Mouse (Mus musculus): ENCODE data around the gene Kdelc2.

Gene Kdelc2

DNA sequence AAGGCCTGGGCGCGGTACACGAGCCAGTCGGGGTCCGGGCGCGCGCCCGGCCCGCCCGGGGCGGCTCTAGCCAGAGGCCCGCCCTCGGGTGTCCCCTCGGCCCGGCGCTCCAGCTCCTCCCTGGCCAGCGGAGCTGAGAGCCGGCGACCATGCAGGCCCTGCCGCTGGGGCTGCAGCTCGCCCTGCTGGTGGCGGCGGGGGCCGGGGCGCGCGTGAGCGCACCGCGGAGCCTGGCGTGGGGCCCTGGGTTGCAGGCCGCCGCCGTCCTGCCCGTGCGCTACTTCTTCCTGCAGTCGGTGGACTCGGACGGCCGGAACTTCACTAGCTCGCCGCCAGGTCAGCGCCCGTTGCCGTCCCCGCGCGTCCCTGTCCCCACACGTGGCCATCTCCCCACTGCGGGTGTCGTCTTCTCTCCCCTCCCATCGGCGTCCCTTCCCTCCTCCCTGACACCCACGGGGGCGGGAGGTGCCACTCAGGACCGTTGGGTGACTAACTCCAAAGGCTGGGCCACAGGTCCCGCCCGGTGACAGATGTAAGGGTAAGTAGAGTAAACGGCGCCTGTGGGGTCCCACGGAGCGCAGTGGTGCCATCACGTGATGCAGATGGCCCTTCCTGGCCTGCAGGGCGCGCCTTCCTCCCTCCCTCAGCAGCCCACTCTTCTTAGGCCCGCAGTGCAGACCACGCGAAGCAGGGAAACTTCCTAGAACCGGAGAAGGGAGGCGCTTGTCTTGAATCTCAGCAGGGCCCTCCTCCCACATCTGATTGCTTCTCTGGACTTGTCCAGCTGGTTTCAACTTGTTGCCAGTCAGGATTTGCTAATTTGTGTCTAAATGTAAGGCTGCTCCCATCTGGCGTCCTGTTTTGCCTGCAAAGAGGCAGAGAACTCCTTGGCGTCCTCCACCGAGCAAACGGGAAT, at the start of gene Kdelc2:
Kdelc2 (plus strand) TSS at position 75 of the 916 bp plus-strand sequence.
- DNase-seq = peak; percentile 53 to 58

DNA sequence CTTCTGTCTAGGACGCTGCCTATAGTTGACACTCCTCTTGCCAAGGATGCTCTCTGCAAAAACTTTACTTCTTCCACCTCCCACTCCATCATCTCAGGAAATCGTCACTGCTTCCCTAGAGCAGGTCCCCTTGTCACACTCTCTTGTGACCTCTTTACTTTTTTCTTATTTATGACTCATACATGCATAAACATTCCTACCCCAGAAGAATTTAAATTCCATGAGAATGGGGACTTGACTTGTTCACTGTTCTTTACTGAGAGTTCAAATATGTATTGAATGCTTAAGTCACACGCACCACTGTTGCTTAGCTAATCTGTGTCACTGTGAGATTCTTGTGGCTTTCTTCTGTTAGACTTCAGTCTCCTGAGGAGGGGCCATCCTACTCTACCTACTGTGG, 48.7 kb upstream of the Kdelc2 start:
- DNase-seq = no peak

DNA sequence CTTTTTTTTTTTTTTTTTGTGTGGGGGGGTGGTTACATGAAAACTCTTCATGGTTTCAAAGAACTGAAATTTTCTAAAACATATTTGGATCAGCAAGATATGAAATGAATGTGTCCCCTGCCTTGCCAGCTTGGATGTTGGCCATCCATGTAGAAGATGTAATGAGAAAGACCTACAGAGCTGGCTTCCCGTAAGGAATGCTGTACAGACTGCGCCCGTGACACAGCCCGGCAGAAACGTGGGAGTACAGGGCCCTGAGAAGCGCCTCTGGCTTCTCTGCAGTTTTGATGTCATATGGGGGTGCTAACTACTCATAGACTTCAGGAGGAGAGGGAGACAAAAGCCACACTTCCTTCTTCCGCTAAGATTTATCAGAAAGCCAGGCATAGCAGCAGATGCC, 44.2 kb upstream of the Kdelc2 start:
- peak in 1 of 2 experiments; percentile 35 for DNase-seq

DNA sequence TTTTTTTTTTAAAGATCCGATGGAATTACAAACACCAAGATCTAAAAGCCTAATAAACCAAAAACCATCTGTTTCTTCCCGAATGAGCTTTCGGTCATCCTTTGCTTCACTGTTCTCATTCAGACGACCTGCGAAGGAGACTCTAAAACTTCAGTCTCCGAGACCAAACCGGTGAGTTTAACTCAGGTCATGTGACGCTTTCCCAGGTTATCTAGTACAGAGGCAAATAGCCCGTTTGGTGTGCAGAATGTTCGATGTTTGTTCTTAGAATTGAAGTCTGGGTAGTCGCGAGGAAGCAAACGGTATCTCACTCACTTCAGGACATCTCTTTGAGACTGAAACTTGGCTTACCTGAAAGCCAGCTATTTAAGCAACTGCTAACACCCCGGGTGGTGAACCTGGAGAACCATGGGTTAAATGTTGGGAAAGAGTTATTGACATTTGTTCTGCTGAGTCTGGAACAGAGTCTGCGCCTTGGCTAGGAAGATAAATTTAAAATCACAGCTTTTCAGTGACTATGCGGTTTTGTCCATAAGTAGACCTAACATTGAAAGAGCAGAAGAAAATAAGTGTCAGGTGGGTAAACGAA, 43.4 kb upstream of the Kdelc2 start:
- DNase-seq = peak in 1 of 2 experiments; percentile 44

DNA sequence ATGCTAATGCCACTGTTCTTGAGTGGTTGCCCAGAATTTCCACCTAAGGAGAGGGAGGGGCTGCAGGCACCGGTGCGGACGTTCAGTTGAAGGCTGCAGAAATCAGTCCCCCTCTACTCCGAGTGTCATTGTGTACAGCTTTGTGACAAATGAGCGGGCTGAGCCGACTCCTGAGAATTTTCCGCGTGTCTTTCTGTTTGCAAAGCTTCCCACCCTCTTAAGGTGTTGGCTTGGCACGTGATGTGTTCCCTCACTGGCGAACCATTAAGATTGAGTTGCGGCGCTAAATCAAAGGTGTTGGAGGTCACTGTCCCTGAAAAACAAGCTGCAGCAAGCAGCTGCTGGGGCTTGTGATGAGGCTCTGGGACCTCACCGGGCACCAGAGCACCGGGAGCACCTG, 42.9 kb upstream of the Kdelc2 start:
- DNase-seq = peak; percentile 63 to 77

DNA sequence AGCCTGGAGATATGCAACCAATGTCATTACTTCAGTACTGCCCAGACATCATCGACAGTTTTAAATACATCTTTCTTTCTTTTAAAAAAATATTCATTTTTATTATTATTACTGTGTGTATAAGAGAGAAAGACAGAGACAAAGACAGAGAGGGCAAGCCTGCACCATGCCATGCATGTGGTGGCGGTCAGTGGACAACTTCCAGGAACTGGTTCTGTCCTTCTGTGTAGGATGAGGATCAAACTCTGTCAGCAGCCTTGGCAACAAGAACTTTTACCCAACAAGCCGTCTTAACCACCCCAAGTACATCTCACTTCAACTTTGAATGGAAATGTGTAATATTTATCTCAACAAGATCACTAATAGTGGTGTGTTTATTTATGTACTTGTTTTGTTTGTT, 41.8 kb upstream of the Kdelc2 start:
- DNase-seq = peak; percentile 62 to 63

DNA sequence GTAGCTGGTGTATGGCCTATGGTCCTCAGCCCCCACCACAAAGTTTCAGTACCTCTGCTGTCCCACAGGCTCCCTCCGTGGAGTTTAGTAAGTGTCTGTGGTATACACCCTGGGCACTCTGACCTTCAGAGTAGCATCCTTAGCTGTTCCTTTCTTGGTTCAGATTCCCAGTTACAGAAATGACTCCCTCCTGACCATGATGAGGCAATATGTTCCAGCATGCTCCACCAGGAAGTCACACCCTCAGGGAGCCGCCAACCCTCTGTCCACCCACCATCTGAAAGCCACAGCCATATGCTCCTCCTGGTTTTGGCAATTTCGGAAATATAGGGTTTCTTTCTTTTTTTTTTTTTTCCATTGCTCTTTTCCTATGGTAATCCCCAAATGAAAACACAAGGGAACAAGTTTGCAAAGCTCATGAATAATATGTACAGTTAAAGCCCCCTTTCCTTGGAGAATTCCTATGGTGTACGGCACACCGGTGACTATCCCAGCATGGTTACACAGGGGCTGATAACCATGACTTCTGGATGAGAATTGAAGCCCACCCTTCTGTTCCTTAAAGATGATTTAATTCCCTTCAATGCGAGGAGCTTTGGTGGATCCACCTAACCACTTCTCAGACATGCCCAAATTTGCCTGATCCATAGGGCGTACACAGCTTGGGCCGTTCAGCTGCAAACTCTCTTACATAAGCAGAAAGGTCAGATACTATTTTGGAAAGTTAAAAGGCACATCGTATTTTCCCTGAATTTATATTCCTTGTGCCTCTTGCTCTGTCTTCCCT, 39.0 kb upstream of the Kdelc2 start:
- DNase-seq = peak; percentile 84 to 85

DNA sequence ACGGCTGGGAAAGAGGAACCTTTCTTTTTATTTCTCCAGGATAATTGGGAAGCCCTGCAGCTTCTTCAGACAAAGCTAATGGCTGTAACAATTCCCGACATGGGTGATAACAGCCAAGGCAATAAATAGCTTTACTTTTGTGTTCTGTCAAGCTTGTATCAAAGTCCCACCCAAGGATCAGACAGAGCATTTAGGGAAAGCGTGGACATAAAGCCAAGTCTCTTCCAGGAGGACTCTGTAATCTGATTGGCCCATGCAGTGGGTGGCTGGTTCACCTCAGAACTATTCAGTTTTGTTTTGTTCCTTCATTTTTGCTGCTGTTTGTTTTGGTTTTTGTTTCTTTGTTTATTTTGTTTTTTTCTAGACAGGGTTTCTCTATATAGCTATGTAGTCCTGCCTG, 38.1 kb upstream of the Kdelc2 start:
- no peak for DNase-seq

DNA sequence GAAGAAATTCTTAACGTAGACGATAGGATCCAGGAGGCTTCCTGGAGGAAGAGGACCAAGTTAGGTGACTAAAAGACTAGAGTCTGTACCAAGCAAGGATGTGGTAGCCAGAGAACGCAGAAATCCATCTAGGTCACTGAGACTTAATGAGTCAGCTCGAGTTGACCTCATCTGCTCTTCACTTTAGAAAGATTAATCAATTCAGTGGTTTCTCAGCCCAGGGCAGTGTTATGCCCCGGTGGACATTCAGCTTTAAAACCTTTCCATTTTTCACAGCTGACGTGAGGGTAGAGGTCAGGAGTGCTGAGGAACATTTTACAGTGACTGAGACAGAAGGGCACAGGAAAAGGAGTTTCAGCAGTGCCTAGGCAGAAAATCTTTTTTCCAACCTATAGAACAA, 37.4 kb upstream of the Kdelc2 start:
- no peak for DNase-seq

DNA sequence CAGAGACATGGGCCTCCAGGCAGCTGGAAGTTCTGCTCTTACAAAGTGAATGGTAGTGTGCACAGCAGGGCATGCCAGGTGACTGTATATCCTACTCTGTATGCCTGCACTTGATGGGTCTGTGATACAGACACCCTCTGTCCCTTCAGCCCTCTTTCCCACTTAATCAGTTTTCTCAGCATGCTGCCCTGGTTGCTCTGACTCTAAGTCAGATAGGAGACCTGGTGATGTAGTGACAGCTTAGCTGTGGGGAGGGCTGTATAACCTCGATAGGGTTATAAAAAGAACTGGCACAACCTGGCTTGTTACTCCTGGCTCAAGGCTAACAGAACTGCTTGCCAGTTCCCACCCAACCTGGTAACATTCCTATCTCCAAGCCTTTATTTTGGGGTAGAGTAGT, 34.6 kb upstream of the Kdelc2 start:
- DNase-seq = peak; percentile 50 to 67

DNA sequence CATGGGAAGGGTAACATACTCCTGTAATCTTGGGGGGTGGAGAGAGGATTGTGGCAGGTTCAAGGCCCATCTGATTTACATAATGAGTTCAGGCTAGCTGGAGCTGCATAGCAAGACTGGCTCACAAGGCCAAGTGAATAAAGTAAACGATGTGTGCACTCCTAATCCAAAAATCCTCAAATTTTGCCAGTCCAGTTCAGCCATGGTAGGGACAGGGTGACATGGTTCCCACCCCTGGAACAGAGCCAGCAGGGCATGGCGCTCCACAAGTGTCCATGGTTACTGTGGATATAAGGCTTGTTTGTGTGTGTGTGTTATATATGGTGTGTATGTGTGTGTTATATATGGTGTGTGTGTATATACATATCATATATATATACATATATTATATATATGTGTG, 33.5 kb upstream of the Kdelc2 start:
- DNase-seq = no peak

DNA sequence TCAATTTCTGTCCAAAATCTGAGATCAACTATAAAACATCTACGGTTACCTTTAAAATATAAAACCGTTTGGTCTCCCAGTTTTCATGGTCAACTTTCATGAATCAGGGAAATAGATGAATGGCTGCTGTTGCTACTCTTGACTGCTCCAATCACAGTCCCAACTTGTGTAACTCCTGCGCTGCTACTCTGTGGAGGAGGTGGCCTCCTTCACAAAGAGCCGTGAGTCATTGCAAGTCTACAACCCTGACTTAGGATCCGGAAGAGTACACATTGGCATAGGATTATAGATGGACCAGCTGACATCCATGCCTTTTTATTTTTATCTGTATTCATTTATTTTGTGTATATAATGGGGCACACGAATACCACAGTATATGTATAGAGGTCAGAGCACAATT, 31.9 kb upstream of the Kdelc2 start:
- no peak for DNase-seq

DNA sequence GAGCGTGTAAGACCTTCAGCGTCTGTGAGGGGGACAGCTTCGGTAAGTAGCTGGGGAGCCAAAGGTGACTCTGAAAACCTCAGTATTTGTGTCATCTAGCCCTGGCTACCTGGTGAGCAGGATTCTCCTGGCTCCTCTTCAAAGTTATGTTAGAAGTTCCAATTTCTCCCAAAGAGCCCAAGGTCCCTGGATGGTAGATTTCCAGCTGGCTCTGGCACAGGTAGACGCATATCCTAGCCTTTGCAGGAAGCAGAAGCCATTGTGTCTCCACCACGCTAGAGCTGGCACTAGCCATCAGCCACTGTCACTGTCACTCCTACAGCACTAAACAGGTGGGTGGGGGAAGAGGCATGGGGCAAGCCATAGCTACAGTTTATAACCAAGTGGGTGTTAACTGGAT, 30.7 kb upstream of the Kdelc2 start:
- DNase-seq = peak in 1 of 2 experiments; percentile 35

DNA sequence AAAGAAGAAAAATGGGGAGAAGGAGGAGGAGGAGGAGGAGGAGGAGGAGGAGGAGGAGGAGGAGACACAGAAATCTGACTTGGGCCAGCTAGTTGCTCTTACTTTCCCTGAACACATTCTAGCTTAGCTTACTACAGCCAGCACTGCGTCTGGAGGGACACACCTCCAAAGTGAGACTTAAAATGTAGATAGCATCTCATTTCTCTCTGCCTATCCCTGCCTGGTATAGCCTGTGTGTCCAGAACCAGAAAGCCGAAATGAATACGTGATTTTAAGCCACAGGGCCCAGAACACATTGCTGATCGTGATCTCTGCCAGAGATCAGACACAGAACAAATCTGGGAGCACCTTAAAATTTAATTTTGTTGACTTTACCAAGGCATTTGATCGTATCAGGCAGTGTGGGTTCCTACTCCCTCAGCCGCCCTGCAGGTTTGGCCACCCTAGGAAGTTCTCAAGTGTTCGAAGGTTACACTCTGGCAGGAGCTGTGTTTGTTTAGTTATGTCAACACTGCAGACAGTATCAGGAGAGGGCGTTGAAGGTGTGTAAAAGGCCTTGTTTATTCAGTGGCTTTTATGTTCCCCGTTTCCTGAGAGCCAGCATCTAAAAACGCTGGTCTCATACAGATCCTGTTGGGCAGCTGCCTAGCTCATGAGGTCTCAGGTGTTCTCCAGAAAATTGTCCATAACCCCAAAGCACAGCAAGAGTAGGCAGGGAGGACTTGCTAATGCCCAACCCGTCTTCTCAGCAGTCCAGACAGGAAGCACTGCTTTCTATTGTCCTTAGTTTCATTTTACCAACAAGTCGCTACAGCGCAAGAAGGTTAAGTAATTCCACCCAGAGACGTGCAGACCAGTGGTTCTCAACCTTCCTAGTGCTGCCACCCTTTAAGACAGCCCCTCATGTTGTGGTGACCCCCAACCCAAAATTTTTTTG, 27.3 kb upstream of the Kdelc2 start:
- DNase-seq = no peak

DNA sequence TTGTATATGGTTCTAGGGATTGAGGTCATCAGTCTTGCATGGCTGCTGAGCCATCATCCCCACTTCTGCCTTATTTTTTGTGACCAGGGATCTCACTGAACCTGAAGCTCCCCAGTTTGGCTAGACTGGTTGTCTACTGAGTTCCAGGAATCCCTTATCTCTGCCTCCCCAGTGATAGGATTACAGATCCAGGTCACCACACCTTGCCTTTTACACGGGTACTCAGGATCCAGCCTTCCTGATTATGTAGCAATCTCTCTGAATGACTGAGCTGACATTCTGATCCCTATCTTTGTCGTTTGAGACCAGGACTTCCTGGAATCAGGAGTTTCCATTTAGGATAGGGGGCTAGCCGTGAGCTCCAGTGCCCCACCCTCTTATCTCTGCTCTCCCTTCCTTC, 12.5 kb upstream of the Kdelc2 start:
- no peak for DNase-seq

DNA sequence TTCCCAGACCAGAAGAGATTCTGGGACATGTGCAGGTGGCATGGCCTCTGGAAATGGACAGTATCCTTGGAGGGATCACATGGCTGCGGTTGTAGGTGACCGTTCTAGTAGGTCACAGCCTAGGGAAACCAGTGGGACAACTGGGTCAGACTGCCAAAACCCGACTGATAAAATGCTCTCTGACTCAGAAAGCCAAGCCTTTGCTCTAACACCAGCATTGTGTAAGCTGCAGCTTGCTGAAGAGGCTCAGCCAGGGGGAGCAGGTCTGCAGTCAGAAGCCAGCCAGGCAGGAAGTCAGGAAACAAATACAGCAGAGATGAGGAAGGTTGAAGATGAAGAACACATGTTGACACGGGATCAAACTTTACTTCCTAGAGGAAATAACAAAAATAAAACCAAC, 7.9 kb upstream of the Kdelc2 start:
- DNase-seq = no peak

DNA sequence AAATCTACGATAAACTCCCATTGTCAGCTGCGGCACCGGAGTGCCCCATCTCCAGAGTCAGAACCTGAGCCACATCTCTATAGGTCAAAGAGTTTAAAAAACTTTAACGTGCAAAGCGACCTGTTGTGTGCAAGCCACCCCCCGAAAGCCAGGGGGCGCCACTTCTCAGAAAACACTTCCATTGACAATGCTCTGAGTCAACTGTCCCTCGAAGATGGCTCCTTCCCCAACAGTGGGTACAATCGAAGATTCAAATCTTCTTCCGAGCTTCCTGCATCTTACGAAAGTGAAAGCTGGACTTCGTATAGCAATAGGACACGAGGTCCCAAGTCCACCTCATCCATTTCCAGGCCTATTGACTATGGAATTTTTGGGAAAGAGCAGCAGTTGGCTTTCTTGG, 7.0 kb upstream of the Kdelc2 start:
- DNase-seq = no peak

DNA sequence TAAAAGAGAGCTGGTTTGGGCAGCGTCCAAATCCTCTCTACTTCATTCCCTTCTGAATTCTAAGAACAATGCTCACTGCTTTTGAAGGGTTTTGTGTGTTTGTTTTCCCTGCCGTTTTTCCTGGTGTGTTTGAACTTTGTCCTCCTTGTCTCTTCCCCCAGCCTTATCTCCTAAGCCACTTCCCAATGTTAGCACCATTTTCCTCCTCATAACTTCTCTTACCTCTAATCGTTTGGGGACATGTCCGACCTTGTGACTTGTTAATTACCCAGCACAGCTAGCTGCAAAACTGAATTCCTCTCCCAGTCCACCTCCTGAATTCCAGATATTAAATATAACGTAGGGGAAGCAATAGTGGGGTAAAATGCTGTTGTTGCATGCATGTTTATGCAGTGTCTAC, 6.2 kb upstream of the Kdelc2 start:
- DNase-seq = no peak

DNA sequence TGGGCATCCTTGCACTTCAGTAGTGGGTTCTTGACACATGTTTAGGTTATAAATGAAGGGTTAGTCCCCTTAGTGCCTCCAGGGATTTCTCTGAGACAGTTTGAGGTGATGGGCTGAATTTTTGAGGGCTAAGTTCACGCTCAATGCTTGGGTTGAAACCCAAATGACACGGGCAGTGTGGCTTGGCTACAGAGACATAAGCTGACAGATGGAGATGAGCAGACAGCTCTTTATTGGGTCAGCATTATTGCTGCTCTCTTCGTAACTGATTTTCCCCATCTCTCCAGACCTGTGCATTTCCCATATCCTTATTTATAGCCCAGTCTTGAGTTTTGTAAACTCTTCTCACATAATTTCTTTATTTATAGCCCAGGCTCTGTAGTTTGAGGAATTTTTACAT, 5.7 kb upstream of the Kdelc2 start:
- DNase-seq = no peak

DNA sequence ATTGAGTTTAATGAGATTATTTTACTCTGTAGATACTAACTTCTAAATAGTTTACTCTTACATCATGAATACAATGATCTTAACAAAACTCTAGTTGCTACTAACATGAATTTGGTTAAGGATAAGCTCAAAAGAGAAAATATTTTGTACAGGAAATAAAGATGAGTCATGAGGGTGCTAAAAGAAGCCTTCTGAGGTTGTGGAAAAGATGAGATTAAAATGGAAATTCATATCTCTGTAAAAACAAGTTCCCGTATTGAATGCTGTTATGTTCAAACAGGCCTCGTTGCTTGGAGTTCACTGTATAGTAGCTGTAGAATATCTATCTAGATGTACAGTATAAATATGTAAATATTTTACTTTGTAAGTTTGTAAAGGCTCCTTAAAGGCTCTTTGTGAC, 3.2 kb upstream of the Kdelc2 start:
- no peak for DNase-seq

DNA sequence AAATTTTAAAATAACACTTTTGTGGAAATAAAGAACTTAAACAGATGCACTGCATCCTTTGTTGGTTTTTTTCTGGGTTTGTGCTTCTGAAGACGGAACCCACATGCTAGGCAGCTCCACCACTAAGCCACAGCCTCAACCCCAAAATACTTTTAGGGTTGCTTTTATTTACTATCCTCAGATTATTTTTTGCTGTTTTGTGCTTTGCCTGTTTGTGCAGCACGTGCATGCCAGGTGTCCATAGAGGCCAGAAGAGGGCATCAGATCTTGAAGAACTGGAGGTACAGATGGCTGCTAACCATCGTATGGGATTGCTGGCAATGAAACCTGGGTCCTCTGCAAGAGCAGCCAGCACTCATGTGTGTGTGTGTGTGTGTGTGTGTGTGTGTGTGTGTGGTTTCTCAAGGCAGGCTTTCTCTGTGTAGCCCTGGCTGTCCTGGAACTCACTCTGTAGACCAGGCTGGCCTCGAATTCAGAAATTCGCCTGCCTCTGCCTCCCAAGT, 2.7 kb upstream of the Kdelc2 start:
- DNase-seq = peak in 1 of 2 experiments; percentile 50

DNA sequence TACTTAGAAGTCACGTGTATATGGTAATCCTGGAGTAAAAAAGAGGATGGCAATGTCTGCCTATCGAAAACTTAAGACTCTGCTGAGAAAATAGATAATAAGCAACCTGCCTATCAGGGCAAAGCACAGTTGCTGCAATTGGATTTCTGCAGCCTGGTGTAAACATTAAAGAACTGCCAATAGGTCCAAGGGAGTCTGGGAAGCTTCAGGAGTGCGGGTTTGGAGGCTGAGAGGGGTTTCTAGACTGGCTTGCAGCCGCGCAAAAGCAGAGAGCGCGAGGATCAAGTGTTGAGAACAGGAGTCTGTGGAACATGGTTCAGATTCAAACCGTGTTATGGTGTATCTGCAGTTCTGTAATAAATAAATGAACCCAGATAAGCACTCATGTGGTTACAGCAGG, 1.0 kb downstream of the Kdelc2 start:
- DNase-seq = no peak

Data from cerebellum, postnatal 36 days (tissue).